Mouse (Mus musculus): ENCODE results near the gene Sh3kbp1. TPM values are rescaled to one million over a fixed set of nuclear protein-coding genes. Genes with fewer than 3 reads are reported as not detected.

The Sh3kbp1 gene
- polyA plus RNA-seq, 1 experiment: 32.2 TPM

DNA sequence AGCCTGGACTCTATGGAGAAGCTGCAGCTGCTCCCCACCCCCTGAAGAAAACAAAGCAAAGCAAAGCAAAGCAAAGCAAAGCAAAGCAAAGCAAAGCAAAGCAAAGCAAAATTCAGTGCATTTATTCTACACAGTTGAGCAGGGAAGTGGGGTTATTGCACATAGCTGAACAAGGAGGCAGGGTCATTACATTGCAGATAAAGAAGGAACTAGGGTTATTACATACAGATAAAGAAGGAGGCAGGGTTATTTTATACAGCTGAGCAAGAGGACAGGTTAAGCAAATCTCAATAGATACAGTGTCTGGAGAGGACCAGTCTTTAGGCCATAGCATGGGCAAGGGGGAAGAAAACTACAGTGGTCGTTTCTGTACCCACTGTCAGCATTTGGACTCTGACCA, 177.3 kb downstream of the Sh3kbp1 start:
- TF ChIP-seq CTCF (IDR thresholded peaks at IDR 0.05; ENCODE audit: control insufficient read depth, insufficient read depth, low read length) (no peak), POLR2A (IDR thresholded peaks at IDR 0.05; ENCODE audit: borderline replicate concordance, control insufficient read depth, low read depth, low read length) (no peak)
- no peak overlapping the region for H3K27ac ChIP-seq (ENCODE audit: control insufficient read depth, insufficient read depth, low read depth, low read length, poor library complexity)
- no peaks in the 10 kb centered on the region; the same call in none of the 2 replicates for H3K4me1 ChIP-seq (ENCODE audit: control insufficient read depth, insufficient read depth, low read length)
- no peak overlapping the region for H3K4me3 ChIP-seq (replicated peaks; ENCODE audit: control insufficient read depth, low read depth, low read length)
- WGBS: 44% methylated on average over 1 of the region's 1 CpGs

GRCm38 (mm10) chrX:159809510-159809909, 182.4 kb downstream of the Sh3kbp1 start:
- Histone ChIP-seq H3K4me3 (replicated peaks; ENCODE audit: control insufficient read depth, low read depth, low read length) (no peak overlapping the region), H3K27ac (ENCODE audit: control insufficient read depth, insufficient read depth, low read depth, low read length, poor library complexity) (no peak overlapping the region), H3K4me1 (ENCODE audit: control insufficient read depth, insufficient read depth, low read length) (no peaks in the 10 kb centered on the region)
- WGBS: 74% methylated on average over 6 of the region's 6 CpGs
- no peak for TF ChIP-seq CTCF (IDR thresholded peaks at IDR 0.05; ENCODE audit: control insufficient read depth, insufficient read depth, low read length)
- TF ChIP-seq POLR2A (IDR thresholded peaks at IDR 0.05; ENCODE audit: borderline replicate concordance, control insufficient read depth, low read depth, low read length): no peak

- WGBS: 45% methylated on average over 3 of the region's 3 CpGs
- no peak overlapping the region for H3K27ac ChIP-seq (ENCODE audit: control insufficient read depth, insufficient read depth, low read depth, low read length, poor library complexity)
- TF ChIP-seq POLR2A (IDR thresholded peaks at IDR 0.05; ENCODE audit: borderline replicate concordance, control insufficient read depth, low read depth, low read length) (no peak), CTCF (IDR thresholded peaks at IDR 0.05; ENCODE audit: control insufficient read depth, insufficient read depth, low read length) (no peak)
- no peaks in the 10 kb centered on the region for H3K4me1 ChIP-seq (ENCODE audit: control insufficient read depth, insufficient read depth, low read length)
- H3K4me3 ChIP-seq (replicated peaks; ENCODE audit: control insufficient read depth, low read depth, low read length): no peak overlapping the region
Measured at GRCm38 (mm10) chrX:159810469-159810868, 183.4 kb downstream of the Sh3kbp1 start.

DNA sequence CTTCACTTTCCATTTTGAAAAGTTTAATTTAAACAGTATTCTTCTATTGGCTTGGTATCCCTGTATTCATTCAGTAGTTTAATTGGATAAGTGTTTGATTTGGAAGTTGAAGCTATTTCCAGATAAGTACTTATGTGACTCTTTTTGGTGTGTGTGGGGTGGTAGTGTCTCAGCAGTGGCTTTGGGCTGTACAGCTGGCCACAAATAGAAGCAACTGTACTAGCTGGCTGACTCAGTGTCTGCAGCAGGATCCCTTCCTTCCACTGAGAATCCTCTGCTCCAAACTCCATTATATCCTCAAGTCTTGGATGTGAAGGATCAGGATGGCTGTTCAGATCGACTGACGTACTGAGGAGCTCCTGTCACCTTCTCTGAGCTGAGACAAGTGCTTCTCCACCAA, 190.4 kb downstream of the Sh3kbp1 start:
- Histone ChIP-seq H3K4me3 (replicated peaks; ENCODE audit: control insufficient read depth, low read depth, low read length) (no peak overlapping the region), H3K27ac (ENCODE audit: control insufficient read depth, insufficient read depth, low read depth, low read length, poor library complexity) (no peak overlapping the region), H3K4me1 (ENCODE audit: control insufficient read depth, insufficient read depth, low read length) (no peaks in the 10 kb centered on the region)
- 95% methylated on average over 2 of the region's 2 CpGs for WGBS
- TF ChIP-seq CTCF (IDR thresholded peaks at IDR 0.05; ENCODE audit: control insufficient read depth, insufficient read depth, low read length) (no peak), POLR2A (IDR thresholded peaks at IDR 0.05; ENCODE audit: borderline replicate concordance, control insufficient read depth, low read depth, low read length) (no peak)

- no peak for TF ChIP-seq POLR2A (IDR thresholded peaks at IDR 0.05; ENCODE audit: borderline replicate concordance, control insufficient read depth, low read depth, low read length)
- no peak for TF ChIP-seq CTCF (IDR thresholded peaks at IDR 0.05; ENCODE audit: control insufficient read depth, insufficient read depth, low read length)
- H3K4me1 ChIP-seq (ENCODE audit: control insufficient read depth, insufficient read depth, low read length): peaks cover 2% of the 10 kb centered on the region
- no peak overlapping the region for H3K27ac ChIP-seq (ENCODE audit: control insufficient read depth, insufficient read depth, low read depth, low read length, poor library complexity)
- H3K4me3 ChIP-seq (replicated peaks; ENCODE audit: control insufficient read depth, low read depth, low read length): no peak overlapping the region
- WGBS: 72% methylated on average over 5 of the region's 5 CpGs
Measured at GRCm38 (mm10) chrX:159828135-159828534, 201.1 kb downstream of the Sh3kbp1 start.

DNA sequence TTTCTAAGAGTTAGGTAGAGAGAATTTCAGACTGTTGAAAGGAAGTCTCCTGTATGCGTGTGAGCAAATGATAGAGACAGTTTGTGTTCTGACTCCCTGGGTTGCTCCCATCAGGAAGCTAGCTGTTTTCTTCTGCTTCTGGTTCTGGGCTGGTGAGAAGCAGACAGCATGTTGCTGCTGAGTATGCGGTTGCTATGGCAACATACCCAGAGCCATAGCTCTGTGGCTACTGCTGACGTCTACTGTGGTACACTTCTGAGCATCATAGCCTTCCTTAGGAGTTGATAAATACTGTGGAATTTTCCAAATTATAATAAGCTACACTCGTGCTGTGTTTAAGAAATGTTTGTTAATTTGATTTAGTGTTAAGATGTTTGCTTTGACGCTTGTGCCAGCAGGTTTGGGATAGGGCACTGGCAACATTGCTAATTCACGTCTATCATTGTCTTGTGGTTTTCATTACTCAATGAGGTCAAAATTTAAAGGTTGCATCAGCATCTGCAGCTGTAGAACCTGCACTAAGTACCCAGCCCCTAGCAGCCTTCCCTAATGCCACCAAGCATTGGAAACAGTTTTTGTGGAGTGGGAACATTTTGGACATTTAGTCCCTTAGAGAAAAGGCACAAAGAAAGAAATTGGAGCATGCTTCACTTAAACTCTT, 202.2 kb downstream of the Sh3kbp1 start:
- TF ChIP-seq POLR2A (IDR thresholded peaks at IDR 0.05; ENCODE audit: borderline replicate concordance, control insufficient read depth, low read depth, low read length): no peak
- TF ChIP-seq CTCF (IDR thresholded peaks at IDR 0.05; ENCODE audit: control insufficient read depth, insufficient read depth, low read length): no peak
- H3K4me1 ChIP-seq (ENCODE audit: control insufficient read depth, insufficient read depth, low read length): peaks cover 2% of the 10 kb centered on the region
- H3K4me3 ChIP-seq (replicated peaks; ENCODE audit: control insufficient read depth, low read depth, low read length): no peak overlapping the region
- 52% methylated on average over 6 of the region's 6 CpGs for WGBS
- no peak overlapping the region for H3K27ac ChIP-seq (ENCODE audit: control insufficient read depth, insufficient read depth, low read depth, low read length, poor library complexity)

- 50% methylated on average over 2 of the region's 2 CpGs for WGBS
- TF ChIP-seq CTCF (IDR thresholded peaks at IDR 0.05; ENCODE audit: control insufficient read depth, insufficient read depth, low read length) (no peak), POLR2A (IDR thresholded peaks at IDR 0.05; ENCODE audit: borderline replicate concordance, control insufficient read depth, low read depth, low read length) (no peak)
- H3K27ac ChIP-seq (ENCODE audit: control insufficient read depth, insufficient read depth, low read depth, low read length, poor library complexity): no peak overlapping the region
- no peak overlapping the region for H3K4me3 ChIP-seq (replicated peaks; ENCODE audit: control insufficient read depth, low read depth, low read length)
- H3K4me1 ChIP-seq (ENCODE audit: control insufficient read depth, insufficient read depth, low read length): peaks cover 2% of the 10 kb centered on the region
Measured at GRCm38 (mm10) chrX:159831176-159831575, 204.1 kb downstream of the Sh3kbp1 start.

GRCm38 (mm10) chrX:159835239-159835638, 208.2 kb downstream of the Sh3kbp1 start:
- 63% methylated on average over 4 of the region's 4 CpGs for WGBS
- H3K27ac ChIP-seq (ENCODE audit: control insufficient read depth, insufficient read depth, low read depth, low read length, poor library complexity): no peak overlapping the region
- no peak for TF ChIP-seq POLR2A (IDR thresholded peaks at IDR 0.05; ENCODE audit: borderline replicate concordance, control insufficient read depth, low read depth, low read length)
- no peak for TF ChIP-seq CTCF (IDR thresholded peaks at IDR 0.05; ENCODE audit: control insufficient read depth, insufficient read depth, low read length)

More at GRCm38 (mm10) chrX:159835239-159835638, 208.2 kb downstream of the Sh3kbp1 start:
- Histone ChIP-seq H3K4me3 (replicated peaks; ENCODE audit: control insufficient read depth, low read depth, low read length) (no peak overlapping the region), H3K4me1 (ENCODE audit: control insufficient read depth, insufficient read depth, low read length) (no peaks in the 10 kb centered on the region; the same call in 1 of the 2 replicates)

Measured in bone marrow, adult 2 months (tissue).